Mouse (Mus musculus) forelimb bud, embryonic 11.5 days (tissue): ENCODE results near the gene Mrpl20.
A peak's percentile ranks its signal among the peaks of the same experiment; 100 is the strongest.

Experiments
- DNase-seq: peaks from one replicate; pipeline ENCODE4 v3.0.0-alpha.2; 2012; ENCODE audit warnings: low read depth, low spot score

Gene Mrpl20

GRCm38 (mm10) chr4:155851951-155852411 is 49.3 kb downstream of the Mrpl20 start:
- no peak for DNase-seq

- no peak for DNase-seq
Observed at GRCm38 (mm10) chr4:155853421-155853820, 50.7 kb downstream of the Mrpl20 start.

- DNase-seq, result no peak
Observed at GRCm38 (mm10) chr4:155854991-155855390, 52.3 kb downstream of the Mrpl20 start.

GRCm38 (mm10) chr4:155856071-155856470 is 53.4 kb downstream of the Mrpl20 start:
- DNase-seq, result no peak

GRCm38 (mm10) chr4:155856881-155857280 is 54.2 kb downstream of the Mrpl20 start:
- DNase-seq, result no peak

- peak; percentile 82 for DNase-seq
Observed at GRCm38 (mm10) chr4:155859318-155859717, 56.6 kb downstream of the Mrpl20 start.
